Mouse (Mus musculus) megakaryocyte, embryonic 14.5 days (primary cell): ENCODE measurements around the gene Kcnh3. TPM values are rescaled to one million over a fixed set of nuclear protein-coding genes. Genes with fewer than 3 reads are reported as not detected.

ENCODE experiments used
- H3K27me3 ChIP-seq: replicated peaks from 2 replicates; pipeline ENCODE3; 2012; ENCODE audit warnings: inconsistent platforms
- H3K36me3 ChIP-seq: replicated peaks from 2 replicates; pipeline ENCODE3; 2012; ENCODE audit warnings: low read length, inconsistent platforms, mixed read lengths
- H3K4me1 ChIP-seq: 2 replicates; pipeline ENCODE4 v1.6.1; 2012; ENCODE audit warnings: inconsistent platforms
- H3K4me3 ChIP-seq: replicated peaks from 2 replicates; pipeline ENCODE3; 2012; ENCODE audit warnings: moderate library complexity, mild to moderate bottlenecking, inconsistent platforms
- H3K9me3 ChIP-seq: 2 replicates; pipeline ENCODE4 v1.6.1; 2012; ENCODE audit warnings: inconsistent platforms
- FLI1 ChIP-seq: IDR thresholded peaks from 2 replicates; pipeline ENCODE4 v1.6.1; 2012; ENCODE audit warnings: low read length, inconsistent platforms, mixed read lengths
- GATA1 ChIP-seq: IDR thresholded peaks from 3 replicates; pipeline ENCODE4 v1.6.1; 2012; ENCODE audit warnings: mixed read lengths, low read length, inconsistent platforms, borderline replicate concordance
- polyA plus RNA-seq: library from polyadenylated mRNA; stranded (reverse); fragments of >175 nt; gene quantifications from 2 replicates; pipeline ENCODE4 v1.2.3, GENCODE M21; 2012; ENCODE audit warnings: low replicate concordance; ENCODE audit not compliant: insufficient read depth

The Kcnh3 gene
- polyA plus RNA-seq: not detected in 2 replicates

DNA sequence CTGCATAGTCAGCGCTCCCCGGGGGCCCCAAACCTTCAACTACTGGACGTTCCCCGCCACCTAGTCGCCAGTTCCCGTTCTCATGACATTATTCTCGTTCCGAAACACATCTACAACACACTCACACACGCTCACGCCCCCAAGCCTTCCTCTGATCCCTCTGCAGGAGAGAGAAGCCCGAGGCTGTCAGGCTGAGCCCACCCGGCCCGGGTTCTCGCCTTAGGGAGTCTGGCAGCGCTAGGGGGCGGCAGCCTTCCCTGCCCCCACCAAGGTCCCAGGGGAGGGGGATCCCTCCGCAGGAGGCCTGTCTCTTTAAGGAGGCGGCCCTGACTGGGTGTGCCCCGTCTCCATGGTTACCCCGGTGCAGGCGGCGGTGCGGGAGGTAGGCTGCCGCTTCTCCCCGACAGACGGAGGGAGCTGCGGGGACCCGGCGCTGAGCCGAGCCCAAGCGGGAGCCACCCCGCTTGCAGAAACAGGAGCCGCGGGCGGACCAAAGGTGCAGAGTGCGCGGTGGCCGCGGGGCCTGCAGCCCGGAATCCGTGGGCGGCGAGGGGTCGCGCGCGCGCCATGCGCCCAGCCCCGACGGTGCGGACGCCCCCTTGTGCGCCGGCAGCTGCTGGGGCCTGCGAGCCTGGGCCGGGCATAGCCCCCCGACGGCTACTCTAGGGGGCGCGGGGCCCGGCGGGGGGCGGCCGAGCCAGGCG, at the start of gene Kcnh3:
Gene Kcnh3 (plus strand): TSS at position 654 of the 704 bp plus-strand sequence.
- Histone ChIP-seq H3K27me3 (peaks cover 96% of the 10 kb centered on the region), H3K9me3 (no peaks in the 10 kb centered on the region; the same call in 1 of the 2 replicates), H3K4me3 (peak within 1 kb of the TSS; percentile 90), H3K36me3 (no peaks in the 10 kb centered on the region), H3K4me1 (peaks cover 65% of the 10 kb centered on the region)
- no peak for TF ChIP-seq FLI1
- TF ChIP-seq GATA1: no peak

DNA sequence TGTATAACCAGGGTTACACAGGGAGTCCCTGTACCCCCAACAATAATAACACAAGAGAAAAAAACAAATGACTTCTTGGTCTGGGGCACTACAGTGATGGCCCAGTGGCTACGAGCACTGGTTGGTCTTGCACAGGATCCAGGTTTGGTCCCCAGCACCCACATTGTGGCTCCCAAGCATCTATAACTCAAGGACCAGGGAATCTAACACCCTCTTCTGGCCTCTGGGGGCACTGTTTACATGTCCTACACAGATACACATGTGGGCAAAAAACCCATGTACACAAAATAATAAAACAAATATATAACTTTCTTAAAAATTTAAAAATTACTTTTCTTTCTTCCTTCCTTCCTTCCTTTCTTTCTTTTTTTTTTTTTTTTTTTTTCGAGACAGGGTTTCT, 45.0 kb upstream of the Kcnh3 start:
- H3K9me3 ChIP-seq: no peaks in the 10 kb centered on the region
- no peak overlapping the region for H3K4me3 ChIP-seq
- H3K4me1 ChIP-seq: no peaks in the 10 kb centered on the region
- no peaks in the 10 kb centered on the region for H3K27me3 ChIP-seq
- H3K36me3 ChIP-seq: peaks cover 59% of the 10 kb centered on the region
- no peak for TF ChIP-seq GATA1

DNA sequence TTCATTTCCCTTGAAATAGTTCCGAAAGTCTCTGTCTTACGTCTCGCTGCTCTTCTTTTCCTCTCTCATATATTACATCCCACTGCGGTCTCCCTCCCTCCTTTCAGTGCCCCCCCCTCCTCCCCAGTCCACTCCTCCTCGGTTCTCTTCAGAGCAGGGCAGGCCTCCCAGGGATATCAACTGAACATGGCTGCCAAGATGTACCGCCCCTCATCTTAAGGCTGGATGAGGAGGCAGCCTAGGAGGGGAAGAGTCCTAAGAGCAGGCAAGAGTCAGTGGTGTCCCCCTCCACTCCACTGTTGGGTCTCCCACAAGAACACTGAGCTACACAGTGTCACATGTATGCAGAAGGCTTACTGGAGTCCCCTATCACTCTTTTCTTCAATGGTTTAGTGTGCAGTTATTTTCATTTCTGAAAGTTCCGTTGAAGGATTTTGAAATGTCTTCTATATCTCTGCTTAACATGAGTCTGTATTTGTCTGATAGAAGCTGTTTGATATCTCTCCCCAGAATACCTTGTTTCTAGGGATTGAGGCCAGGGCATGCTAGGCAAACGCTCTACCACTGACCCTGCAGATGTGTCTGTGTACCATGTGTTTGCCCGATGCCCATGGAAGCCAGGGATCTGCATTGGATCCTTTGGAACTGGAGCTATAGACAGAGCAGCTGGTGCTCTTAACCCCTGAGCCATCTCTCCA, 40.3 kb upstream of the Kcnh3 start:
- Histone ChIP-seq H3K4me3 (no peak overlapping the region), H3K4me1 (no peaks in the 10 kb centered on the region), H3K27me3 (peaks cover 1% of the 10 kb centered on the region), H3K36me3 (peaks cover 70% of the 10 kb centered on the region), H3K9me3 (no peaks in the 10 kb centered on the region)
- TF ChIP-seq FLI1 (no peak), GATA1 (no peak)

DNA sequence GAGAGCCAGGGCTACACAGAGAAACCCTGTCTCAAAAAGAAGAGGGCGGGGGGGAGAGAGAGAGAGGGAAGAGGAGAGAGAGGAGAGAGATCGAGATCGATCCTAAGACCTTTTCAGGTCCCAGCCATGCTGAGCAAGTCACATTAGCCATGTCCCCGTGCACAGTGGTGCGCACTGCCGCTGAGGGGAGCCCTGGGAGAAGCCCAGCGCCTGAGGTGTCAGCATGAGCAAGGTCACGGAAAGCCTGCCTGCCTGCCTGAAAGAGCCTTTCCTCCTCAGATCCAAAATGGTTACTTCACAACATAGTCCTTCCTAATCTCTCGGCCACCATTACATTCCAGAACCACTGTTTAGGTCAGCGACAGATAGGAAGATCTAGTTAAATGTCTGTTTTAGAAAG, 30.3 kb upstream of the Kcnh3 start:
- no peak overlapping the region for H3K4me3 ChIP-seq
- H3K36me3 ChIP-seq: peaks cover 32% of the 10 kb centered on the region
- TF ChIP-seq GATA1 (no peak), FLI1 (no peak)
- no peaks in the 10 kb centered on the region for H3K27me3 ChIP-seq
- H3K9me3 ChIP-seq: peaks cover 5% of the 10 kb centered on the region; the same call in 1 of the 2 replicates
- H3K4me1 ChIP-seq: no peaks in the 10 kb centered on the region

DNA sequence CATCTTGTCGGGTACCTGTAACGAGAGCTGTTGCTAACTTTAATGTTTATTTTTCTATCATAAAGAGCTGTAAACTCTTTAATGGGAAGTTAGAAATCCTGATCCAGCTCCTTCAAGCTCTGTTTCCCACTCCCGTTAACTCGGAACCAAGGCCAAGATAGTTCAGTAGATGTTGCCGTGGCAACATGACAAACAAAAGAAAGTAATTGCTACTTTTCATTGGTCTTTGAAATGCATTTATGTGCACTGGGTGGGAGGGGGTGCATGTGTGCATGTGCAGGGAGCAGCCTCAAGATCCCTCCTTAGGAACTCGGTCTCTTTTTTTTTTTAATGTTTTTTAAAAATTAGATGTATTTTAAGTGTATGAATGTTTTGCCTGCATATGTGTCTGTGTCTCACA, 29.6 kb upstream of the Kcnh3 start:
- Histone ChIP-seq H3K9me3 (peaks cover 5% of the 10 kb centered on the region; the same call in 1 of the 2 replicates), H3K36me3 (peaks cover 32% of the 10 kb centered on the region), H3K4me1 (no peaks in the 10 kb centered on the region), H3K4me3 (no peak overlapping the region), H3K27me3 (no peaks in the 10 kb centered on the region)
- TF ChIP-seq GATA1 (no peak), FLI1 (no peak)

DNA sequence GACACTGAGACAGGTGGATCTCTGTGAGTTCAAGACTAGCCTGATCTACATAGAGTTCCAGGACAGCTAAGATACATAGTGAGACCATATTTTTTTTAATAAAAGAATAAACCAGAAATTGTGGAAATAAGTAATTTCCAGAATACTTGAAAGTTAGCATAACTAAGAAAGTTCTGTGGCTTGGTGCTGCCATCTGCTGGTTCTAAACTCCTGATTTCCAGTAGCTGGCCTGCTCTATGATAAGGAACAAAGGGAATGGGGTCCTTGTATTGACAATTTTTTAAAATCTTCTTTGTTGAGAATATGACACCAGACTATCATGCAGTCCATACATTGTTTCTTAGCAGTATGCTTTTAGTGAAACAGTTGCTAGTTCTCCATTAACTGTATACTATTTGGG, 25.9 kb upstream of the Kcnh3 start:
- Histone ChIP-seq H3K4me1 (peaks cover 6% of the 10 kb centered on the region), H3K4me3 (no peak overlapping the region), H3K36me3 (peaks cover 20% of the 10 kb centered on the region), H3K27me3 (no peaks in the 10 kb centered on the region), H3K9me3 (peaks cover 5% of the 10 kb centered on the region; the same call in 1 of the 2 replicates)
- TF ChIP-seq GATA1: no peak
- no peak for TF ChIP-seq FLI1

DNA sequence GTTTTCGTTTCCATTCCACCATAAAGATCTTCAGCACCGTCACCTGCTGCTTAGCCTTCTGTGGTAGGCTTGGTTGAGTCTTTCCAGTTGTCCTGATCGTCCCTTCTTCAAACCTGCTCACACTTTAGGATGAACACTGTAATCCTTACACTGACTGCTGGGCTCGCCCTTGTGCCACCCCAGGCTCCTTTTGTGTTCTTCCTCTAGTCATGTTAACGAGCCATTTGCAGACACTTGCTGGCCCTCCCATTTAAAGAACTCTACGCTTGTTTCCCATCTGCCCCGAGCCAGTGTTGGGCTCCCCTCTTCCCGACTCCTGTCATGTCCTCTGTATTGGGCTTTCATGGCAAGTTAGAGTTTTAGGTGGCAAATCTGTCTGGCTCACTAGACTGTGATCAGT, 18.7 kb upstream of the Kcnh3 start:
- no peaks in the 10 kb centered on the region for H3K9me3 ChIP-seq
- H3K4me3 ChIP-seq: no peak overlapping the region
- TF ChIP-seq FLI1 (no peak), GATA1 (no peak)
- peaks cover 6% of the 10 kb centered on the region for H3K4me1 ChIP-seq
- no peaks in the 10 kb centered on the region for H3K27me3 ChIP-seq
- H3K36me3 ChIP-seq: peaks cover 55% of the 10 kb centered on the region

DNA sequence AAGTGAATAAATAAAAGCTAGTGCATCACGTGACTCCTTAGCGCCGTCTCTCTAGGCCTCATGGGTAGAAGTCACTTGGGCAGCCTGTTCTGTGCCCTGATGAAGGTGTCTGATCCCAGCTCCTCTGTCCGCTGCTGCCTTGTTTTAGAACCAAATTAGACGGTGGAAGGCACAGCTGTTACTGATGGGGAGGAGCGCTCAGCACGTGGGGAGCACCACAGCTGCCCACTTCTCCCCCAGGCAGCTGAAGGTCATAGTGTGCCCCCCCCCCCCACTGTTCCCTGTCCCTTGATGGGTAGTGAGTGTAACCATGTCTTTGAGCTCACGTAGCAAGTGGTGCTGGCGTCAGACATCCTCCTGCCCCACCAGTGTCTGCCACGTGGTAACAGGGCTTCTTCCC, 11.5 kb upstream of the Kcnh3 start:
- Histone ChIP-seq H3K4me3 (no peak overlapping the region), H3K4me1 (peaks cover 16% of the 10 kb centered on the region), H3K27me3 (peaks cover 4% of the 10 kb centered on the region), H3K9me3 (no peaks in the 10 kb centered on the region), H3K36me3 (peaks cover 52% of the 10 kb centered on the region)
- TF ChIP-seq GATA1 (no peak), FLI1 (no peak)

DNA sequence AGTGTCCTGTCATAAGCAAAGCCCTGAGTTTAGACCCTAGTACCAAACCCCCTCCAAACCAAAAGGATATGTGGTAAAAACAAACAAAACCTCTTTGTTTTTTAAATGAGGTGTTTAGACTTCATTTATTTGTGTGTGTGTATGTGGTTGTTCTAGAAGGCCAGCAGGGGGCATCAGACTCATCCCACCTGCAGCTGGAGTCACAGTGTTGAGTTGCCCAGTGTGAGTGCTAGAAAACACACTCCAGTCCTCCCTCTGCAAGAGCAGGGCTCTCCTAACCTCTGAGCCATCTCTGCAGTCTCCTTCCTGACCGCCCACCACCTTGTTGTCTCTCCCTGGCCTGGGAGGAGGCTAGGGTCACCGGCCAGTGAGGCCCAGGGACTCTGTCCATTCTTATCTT, 9.7 kb upstream of the Kcnh3 start:
- no peak for TF ChIP-seq FLI1
- TF ChIP-seq GATA1: no peak
- no peaks in the 10 kb centered on the region for H3K9me3 ChIP-seq

DNA sequence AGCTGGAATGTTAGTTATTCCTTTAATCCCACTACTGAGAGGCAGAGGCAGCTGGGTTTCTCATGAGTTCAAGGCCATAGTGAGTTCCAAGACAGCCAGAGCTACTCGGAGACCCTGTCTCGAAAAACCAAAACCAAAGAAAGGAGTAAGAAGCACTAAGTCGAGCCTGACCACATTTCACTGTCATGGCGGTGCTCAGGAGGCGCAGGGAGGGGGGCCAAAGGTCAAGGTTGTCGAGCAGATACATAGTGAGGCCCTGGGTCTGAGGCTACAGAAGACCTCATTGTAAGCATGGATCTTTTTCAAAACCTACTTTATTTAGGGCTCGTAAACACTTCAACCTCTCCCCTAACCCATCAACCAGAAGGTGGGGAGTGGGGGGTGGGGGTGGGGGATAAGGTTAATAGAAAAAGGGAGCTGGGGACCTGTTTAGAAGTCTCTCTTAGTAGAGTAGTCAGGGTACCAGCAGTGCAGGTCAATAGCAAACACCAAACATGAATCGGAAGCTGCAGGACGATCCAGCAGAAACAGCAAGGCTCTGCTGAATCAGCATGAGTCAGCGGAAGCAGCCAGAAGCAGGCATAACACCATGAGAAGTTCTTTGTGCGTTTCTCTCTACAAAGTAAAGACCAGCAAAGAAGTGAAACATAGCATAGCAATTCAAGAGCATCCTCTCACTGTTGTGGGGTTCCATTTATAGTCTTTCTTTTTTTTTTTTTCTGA, 8.8 kb upstream of the Kcnh3 start:
- Histone ChIP-seq H3K36me3 (peaks cover 28% of the 10 kb centered on the region), H3K4me1 (peaks cover 16% of the 10 kb centered on the region), H3K27me3 (peaks cover 23% of the 10 kb centered on the region), H3K9me3 (no peaks in the 10 kb centered on the region), H3K4me3 (peak overlapping the region; percentile 23)
- TF ChIP-seq FLI1: no peak
- TF ChIP-seq GATA1: no peak

More for the DNA sequence above, 9.7 kb upstream of the Kcnh3 start:
- Histone ChIP-seq H3K4me1 (peaks cover 16% of the 10 kb centered on the region), H3K27me3 (peaks cover 16% of the 10 kb centered on the region), H3K36me3 (peaks cover 37% of the 10 kb centered on the region), H3K4me3 (no peak overlapping the region)
